Mouse (Mus musculus) urinary bladder, postnatal 36 days (tissue): ENCODE results near the gene Anxa11.
"Not testable (repeated sequence)": the region's sequence is repeated elsewhere in the genome, so short reads cannot be mapped to it uniquely, and the experiment has no call there.

Experiments
- DNase-seq, 2 experiments: peaks; one replicate each; pipeline ENCODE4 v3.0.0; 2022; ENCODE audit warnings: low spot score in 2 of 2, mixed read lengths in 1 of 2

Gene Anxa11

DNA sequence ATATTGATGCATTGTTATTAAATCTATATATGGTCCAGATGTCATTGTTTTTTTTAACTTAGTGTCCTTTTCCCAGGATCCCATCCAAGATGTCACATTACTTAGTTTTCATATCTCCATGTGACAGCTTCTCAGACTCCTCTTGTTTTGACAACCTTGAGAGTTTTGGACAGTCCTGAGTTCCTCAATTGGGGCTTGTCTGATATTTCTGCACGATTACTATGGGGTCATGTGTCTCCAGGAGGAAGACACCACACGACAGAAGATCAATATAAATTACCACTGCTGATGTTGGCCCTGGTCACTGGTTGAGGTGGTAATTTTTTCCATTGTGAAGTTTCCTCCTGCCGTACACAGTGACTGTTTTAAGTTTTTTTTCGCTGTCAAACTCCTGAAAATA lies 377 bp upstream of the Anxa11 start:
- DNase-seq: no peak

DNA sequence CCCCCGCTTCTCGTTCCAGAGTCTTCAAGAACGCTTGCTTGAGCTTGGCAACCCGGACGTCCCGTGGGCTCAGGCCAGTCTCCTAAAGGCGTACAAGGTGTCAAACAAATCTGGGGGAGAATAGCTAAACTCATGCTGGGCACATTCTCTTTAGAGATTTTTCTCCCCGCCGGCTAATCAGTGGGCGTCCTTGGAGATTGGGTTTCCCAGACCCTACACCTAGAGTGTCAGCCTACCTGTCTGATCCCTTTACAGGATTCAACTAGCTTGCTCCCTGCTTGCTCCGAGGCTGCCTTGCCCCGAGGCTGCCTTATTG lies 690 bp downstream of the Anxa11 start:
- DNase-seq: peak in 1 of 2 experiments; percentile 35

DNA sequence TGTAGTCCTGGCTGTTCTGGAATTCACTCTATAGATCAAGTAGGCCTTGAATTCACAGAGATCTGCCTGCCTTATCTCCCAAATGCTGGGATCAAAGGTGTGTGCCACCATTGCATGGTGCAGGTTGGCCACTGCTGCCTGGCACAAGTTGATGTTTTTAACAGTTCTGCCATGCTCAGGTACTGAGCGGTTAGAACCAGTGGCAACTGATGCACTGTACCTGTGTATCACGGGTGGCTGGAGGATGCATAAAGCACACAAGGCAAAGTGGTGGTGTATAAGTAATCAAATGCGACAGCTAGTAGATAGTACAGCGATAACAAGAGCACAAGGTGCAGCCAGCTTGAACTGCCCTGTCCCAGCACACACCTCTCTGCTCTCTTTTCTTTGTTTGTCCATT lies 2.4 kb downstream of the Anxa11 start:
- no peak for DNase-seq

- no peak for DNase-seq
Measured at GRCm38 (mm10) chr14:25845832-25846383, 4.0 kb downstream of the Anxa11 start.

DNA sequence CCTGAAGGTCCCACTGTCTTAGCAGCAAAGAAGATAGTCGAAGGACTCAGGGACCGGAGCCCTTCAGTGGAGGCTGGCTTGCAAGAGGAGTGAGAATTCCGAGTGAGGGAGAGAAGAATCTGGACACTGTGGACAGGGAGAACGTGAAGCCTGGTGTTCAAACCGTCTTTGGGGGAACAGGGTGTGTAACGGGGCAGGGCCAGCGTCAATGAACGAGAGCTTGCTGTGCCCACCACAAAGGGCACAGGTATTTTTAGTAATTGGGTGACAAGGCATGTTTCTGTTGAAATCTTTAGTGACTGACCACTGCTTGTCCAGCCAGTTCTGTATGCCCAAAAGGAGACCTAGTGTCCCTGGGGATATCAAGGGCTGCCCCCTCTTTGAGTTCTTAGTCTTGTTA lies 4.6 kb downstream of the Anxa11 start:
- no peak for DNase-seq

DNA sequence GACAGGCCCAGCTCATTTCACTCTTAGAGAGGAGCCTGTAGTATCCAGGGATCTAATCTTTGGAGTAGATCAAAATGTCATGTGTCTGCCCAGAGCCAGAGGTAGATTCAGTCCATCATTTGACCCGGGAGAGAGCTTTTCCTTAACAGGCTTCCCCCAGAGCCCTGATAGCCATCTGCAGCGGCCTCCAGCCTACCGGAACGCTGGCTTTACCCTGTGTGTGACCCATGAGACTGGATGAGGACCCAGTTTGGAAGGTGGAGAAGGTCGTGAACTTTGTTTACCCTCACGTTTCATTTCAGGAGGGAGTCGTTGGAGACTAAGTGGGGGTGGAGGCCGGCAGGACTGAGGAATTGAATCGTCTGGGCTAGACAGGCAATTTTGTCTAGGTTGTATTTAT lies 5.7 kb downstream of the Anxa11 start:
- no peak for DNase-seq

DNA sequence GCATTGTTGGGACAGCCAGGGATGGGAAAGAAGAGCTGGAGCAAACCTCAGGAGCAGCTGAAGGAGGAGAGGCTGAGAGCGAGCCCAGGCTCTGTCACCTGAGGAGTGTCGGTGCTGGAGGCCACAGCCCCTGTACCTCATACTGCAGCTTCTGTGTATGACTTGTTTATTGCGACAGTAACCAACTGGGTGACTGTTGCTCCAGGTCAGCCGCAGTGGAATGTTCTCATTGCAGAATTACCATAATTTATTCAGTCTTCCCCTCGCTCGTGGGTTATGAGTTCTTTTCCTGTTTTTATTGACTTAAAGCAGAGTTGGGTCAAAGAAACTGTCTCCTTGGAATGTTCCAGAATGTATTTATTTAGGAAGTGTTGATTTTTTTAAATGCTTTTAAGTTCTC lies 6.3 kb downstream of the Anxa11 start:
- no peak for DNase-seq

- DNase-seq: not testable (repeated sequence)
Measured at GRCm38 (mm10) chr14:25848708-25849107, 6.8 kb downstream of the Anxa11 start.

- no peak for DNase-seq
Measured at GRCm38 (mm10) chr14:25850433-25850832, 8.5 kb downstream of the Anxa11 start.

DNA sequence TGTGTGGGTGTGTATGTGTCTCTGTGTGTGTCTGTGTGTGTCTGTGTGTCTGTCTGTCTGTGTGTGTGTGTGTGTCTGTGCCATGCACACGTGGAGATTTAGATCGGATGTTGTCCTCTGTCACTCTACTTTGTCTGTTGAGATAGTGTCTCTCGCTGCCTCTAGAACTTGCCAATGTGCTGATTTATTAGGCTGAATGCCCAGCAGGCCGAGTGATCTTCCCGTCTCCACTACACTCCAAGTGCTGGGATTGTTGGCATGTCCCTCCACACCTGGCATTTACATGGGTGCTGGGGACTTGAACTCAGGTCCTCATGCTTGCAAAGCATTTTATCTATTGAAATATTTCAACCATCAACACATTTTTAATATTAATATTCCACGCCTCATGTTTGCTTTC lies 9.2 kb downstream of the Anxa11 start:
- DNase-seq: no peak

- no peak for DNase-seq
Measured at GRCm38 (mm10) chr14:25852121-25852561, 10.2 kb downstream of the Anxa11 start.

DNA sequence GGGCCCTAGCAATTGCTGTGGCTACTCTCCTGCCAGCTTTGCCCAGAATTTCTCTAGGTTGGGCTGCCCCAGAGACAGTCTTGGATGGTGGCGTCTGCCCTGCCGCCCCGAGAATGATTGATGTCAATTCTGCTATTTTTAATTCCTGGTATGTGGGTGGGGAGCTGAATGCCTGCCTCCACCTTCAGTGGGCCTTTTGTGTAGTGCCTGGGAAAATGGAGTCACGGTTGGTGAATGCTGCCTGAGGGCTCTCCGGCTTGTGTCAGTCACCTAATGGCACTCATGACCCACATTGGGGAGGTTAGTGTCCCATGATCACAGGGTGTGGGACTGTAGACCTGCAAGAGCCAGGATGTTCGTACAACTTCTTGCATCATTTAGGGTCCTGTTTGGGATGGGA lies 11.3 kb downstream of the Anxa11 start:
- DNase-seq: no peak

DNA sequence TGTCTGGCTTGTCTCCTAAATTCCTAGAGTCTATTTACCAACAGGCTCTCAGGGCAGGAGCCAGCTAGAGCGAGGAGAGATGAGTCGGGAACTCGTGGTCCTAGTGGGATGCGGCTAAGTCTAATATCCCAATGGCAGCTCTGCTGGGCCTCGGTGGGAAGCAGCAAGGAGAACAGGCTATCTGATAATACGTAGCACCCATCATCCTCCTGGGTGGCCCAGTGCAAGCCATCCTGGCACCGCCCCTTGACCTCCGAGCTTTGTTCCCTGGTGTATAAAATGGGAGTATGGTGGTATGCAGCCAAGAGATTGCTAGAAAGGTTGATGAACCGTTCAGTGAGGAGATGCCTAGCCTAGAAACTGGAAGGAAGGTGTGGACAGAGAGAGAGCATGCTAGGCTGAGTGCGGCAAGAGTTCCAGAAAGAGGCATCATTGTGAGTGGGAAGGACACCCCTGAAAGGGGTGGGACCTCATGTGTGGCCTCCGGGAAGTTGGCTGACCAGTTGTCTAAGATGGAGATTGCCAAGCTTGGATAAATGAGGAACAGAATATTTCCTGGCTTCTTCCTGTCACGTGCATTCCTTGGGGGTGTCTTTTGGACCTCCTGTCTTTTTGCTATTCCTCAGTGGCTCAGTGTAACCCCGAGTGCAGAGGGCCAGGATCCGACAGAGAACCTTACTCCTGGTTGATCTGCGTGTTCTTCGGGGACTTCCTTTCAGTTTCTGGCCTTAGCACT lies 11.9 kb downstream of the Anxa11 start:
- no peak for DNase-seq

DNA sequence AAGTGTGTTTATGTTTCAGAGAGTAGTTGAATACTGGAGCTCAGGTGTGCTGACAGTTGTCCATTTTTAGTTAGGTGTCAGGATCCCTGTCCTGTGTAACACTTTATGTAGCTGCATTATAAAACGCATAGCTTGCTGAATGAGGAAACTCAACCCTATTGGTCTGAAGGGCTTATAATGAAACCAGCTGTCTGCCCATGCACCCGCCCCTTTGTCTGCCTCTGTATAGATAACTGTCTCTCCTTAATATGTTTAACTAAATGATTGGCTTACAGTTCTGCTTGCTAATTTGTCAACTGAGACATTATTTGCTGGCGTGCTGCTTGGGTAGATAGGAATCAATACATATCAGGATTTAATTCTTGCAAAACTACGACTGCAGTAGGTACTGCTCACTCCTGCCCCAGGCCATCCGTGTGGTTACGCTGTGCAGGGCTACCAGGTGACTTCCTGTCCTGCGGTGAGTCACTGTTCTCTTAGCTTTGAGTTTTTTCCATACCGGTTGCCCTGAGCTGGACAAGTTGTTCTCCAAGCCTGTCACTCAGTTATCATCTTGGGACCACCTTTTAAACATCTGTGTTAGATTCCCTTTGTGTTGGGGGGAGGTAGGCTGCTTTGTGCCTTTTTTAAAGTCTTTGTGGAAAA lies 13.4 kb downstream of the Anxa11 start:
- peak in 1 of 2 experiments; percentile 52 for DNase-seq

- DNase-seq: peak in 1 of 2 experiments; percentile 54
Measured at GRCm38 (mm10) chr14:25857168-25857621, 15.2 kb downstream of the Anxa11 start.

- DNase-seq: no peak
Measured at GRCm38 (mm10) chr14:25857940-25858339, 16.0 kb downstream of the Anxa11 start.

GRCm38 (mm10) chr14:25861771-25862530 lies 20.0 kb downstream of the Anxa11 start:
- no peak for DNase-seq

GRCm38 (mm10) chr14:25863721-25864120 lies 21.8 kb downstream of the Anxa11 start:
- DNase-seq: no peak

GRCm38 (mm10) chr14:25865251-25865650 lies 23.3 kb downstream of the Anxa11 start:
- no peak for DNase-seq

GRCm38 (mm10) chr14:25866384-25866783 lies 24.4 kb downstream of the Anxa11 start:
- no peak for DNase-seq

- DNase-seq: no peak
Measured at GRCm38 (mm10) chr14:25866832-25867231, 24.9 kb downstream of the Anxa11 start.

GRCm38 (mm10) chr14:25867834-25868233 lies 25.9 kb downstream of the Anxa11 start:
- DNase-seq: no peak
